Mouse (Mus musculus): ENCODE results near the gene Sparcl1. TPM values are rescaled to one million over a fixed set of nuclear protein-coding genes. Genes with fewer than 3 reads are reported as not detected.

Sparcl1 gene
- polyA plus RNA-seq, 1 experiment from 2014 or later, result 5.2 TPM

DNA sequence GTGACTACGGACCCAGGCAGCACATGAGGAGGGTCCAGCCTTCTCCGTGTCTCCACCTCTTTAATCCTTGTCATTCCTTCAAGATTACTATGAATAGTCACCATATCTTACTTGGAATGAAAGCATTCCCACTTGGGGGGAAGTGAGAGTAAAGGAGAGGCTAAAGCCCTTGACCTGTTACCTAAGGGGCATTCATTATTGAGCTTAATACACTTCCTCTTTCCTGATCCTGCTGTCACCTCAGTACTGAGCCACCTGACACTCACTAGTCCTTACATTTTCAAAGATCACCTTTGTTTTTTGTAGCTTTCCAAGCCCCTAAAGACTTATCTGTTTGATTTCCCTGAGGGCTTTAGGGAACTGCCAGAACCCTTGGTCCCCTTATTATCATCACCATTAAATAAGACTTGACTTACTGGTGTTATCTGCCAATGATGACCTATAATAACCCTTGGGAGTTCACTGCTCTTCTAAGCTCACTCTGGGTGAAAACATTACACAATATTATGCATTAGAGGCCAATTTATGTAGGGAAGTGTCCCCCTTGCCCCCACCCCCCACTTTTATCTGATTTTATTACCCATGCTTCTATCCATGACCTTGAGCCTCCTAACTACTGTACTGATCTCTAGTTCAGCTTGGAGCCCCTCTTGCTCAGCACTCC is 81.0 kb downstream of the Sparcl1 start:
- Histone ChIP-seq H3K36me3 (replicated peaks; ENCODE audit: insufficient read depth, low read length) (no peaks in the 10 kb centered on the region), H3K27ac (ENCODE audit: low read depth) (peak overlapping the region; percentile 64; the same call in 1 of the 2 replicates), H3K4me1 (ENCODE audit: insufficient read depth) (peaks cover 21% of the 10 kb centered on the region), H3K9ac (replicated peaks) (no peak overlapping the region), H3K9me3 (ENCODE audit: low read length) (no peaks in the 10 kb centered on the region), H3K27me3 (ENCODE audit: insufficient read depth, low read length) (no peaks in the 10 kb centered on the region), H3K4me2 (ENCODE audit: low read depth, low read length) (no peak overlapping the region), H3K4me3 (ENCODE audit: low read depth, low read length) (no peak overlapping the region)
- TF ChIP-seq EP300 (IDR thresholded peaks at IDR 0.05; ENCODE audit: low read depth) (no peak), CTCF (IDR thresholded peaks at IDR 0.05; ENCODE audit: low read depth) (no peak)
- DNase-seq (no peak), ATAC-seq (peak; percentile 63)
- WGBS (ENCODE audit: insufficient replicate concordance), result 81% methylated on average over 2 of the region's 2 CpGs

Small RNA genes within 50 kb of the gene (microRNA-seq; reads per million reads assigned to microRNA genes)
- gene Mir5619, result 4.5 reads per million, percentile 6 among the genes with 10 or more reads in this experiment

Other genes with a start within 250 kb of the Sparcl1 start
- 1.5 and 1.9 TPM in 2 replicates for gene Klhl8, start 202.5 kb downstream of the Sparcl1 start, polyA plus RNA-seq (2015; fragmentation: Nextera tagmentation; extraction: Ambion mirVana)
- gene Hsd17b13, start 136.3 kb downstream of the Sparcl1 start, polyA plus RNA-seq (2015; fragmentation: Nextera tagmentation; extraction: Ambion mirVana), result 459 and 502 TPM in 2 replicates
- gene Hsd17b11, start 91.8 kb downstream of the Sparcl1 start, polyA plus RNA-seq (2015; fragmentation: Nextera tagmentation; extraction: Ambion mirVana), result 26.7 and 27.1 TPM in 2 replicates
- gene Nudt9, start 67.4 kb downstream of the Sparcl1 start, polyA plus RNA-seq (2015; fragmentation: Nextera tagmentation; extraction: Ambion mirVana), result 48.5 and 48.7 TPM in 2 replicates
- not detected in 2 replicates for gene Gm17660, start 36.1 kb downstream of the Sparcl1 start, polyA plus RNA-seq (2015; fragmentation: Nextera tagmentation; extraction: Ambion mirVana)
- not detected in 2 replicates for gene Dspp, start 57.0 kb upstream of the Sparcl1 start, polyA plus RNA-seq (2015; fragmentation: Nextera tagmentation; extraction: Ambion mirVana)
- gene Dmp1, start 88.9 kb upstream of the Sparcl1 start, polyA plus RNA-seq (2015; fragmentation: Nextera tagmentation; extraction: Ambion mirVana), result not detected in 2 replicates
- gene Ibsp, start 185.4 kb upstream of the Sparcl1 start, polyA plus RNA-seq (2015; fragmentation: Nextera tagmentation; extraction: Ambion mirVana), result not detected in 2 replicates
- not detected in 2 replicates for gene Mepe, start 211.6 kb upstream of the Sparcl1 start, polyA plus RNA-seq (2015; fragmentation: Nextera tagmentation; extraction: Ambion mirVana)